Mouse (Mus musculus) lung, embryonic 16.5 days (tissue): ENCODE results near the gene Rassf1. TPM values are rescaled to one million over a fixed set of nuclear protein-coding genes. Genes with fewer than 3 reads are reported as not detected.

ENCODE experiments used
- ATAC-seq: fragments of 200-750 bp; cut with Nextera tagmentation; 2 replicates; pipeline ENCODE4 v1.8.0; 2017; ENCODE audit warnings: low read depth, mild to moderate bottlenecking, moderate library complexity
- H3K27ac ChIP-seq: fragments of 300-500 bp; sonication (generic); 2 replicates; pipeline ENCODE4 v1.5.1; 2014; ENCODE audit warnings: mild to moderate bottlenecking, control low read depth, low read length
- H3K27me3 ChIP-seq: fragments of 300-500 bp; sonication (generic); 2 replicates; pipeline ENCODE4 v1.6.1; 2014; ENCODE audit warnings: low read depth, low read length, mixed read lengths; ENCODE audit not compliant: control insufficient read depth, insufficient read depth
- H3K36me3 ChIP-seq: fragments of 300-500 bp; sonication (generic); 2 replicates; pipeline ENCODE4 v1.6.1; 2014; ENCODE audit warnings: low read length; ENCODE audit not compliant: control insufficient read depth, insufficient read depth
- H3K4me1 ChIP-seq: fragments of 300-500 bp; sonication (generic); replicated peaks from 2 replicates; pipeline ENCODE4 v1.6.1; 2014; ENCODE audit warnings: low read length, mixed read lengths; ENCODE audit not compliant: control insufficient read depth, insufficient read depth
- H3K4me2 ChIP-seq: fragments of 300-500 bp; sonication (generic); 2 replicates; pipeline ENCODE4 v1.6.1; 2014; ENCODE audit warnings: low read depth, low read length, control low read depth
- H3K4me3 ChIP-seq: fragments of 300-500 bp; sonication (generic); 2 replicates; pipeline ENCODE4 v1.5.1; 2014; ENCODE audit warnings: mild to moderate bottlenecking, low read length, control low read depth
- H3K9ac ChIP-seq: fragments of 300-500 bp; sonication (generic); 2 replicates; pipeline ENCODE4 v1.6.1; 2014; ENCODE audit warnings: low read length, control low read depth
- H3K9me3 ChIP-seq: fragments of 300-500 bp; sonication (generic); 2 replicates; pipeline ENCODE4 v1.6.1; 2016; ENCODE audit warnings: low read length; ENCODE audit not compliant: control insufficient read depth
- WGBS: fragments of 180-500 bp; shearing (Covaris S2); extraction: QIAGEN DNeasy Blood & Tissue Kit; methylation state at CpG from one replicate; pipeline ENCODE4 v1.1.7; 2014; 5-methylcytosine and 5-hydroxymethylcytosine counted together
- polyA plus RNA-seq: library from polyadenylated mRNA; unstranded; fragments of >200 nt; fragmentation: Nextera tagmentation; extraction: Ambion mirVana; gene quantifications from 2 replicates; pipeline ENCODE4 v1.2.1, GENCODE M21; 2015

The Rassf1 gene
- polyA plus RNA-seq, 1 experiment from 2014 or later = 55.4 TPM

DNA sequence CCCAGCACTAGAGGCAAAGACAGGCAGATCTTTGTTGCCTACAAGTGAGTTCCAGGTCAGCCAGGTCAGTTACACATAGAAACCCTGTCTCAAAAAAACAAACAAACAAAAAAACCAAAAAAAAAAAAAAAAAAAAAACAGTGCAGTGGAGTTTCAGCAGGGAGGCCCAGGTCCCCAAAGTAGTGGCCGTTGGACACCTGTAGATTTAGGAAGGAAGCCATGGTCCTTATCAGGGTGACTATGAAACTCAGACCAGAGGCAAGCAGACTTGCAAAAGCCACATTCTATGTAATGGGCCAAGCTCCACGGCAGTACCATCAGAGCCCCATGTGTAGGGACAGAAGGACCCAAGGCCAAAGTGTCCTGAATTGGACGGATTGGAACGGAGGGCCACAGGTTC lies 30.2 kb downstream of the Rassf1 start:
- Histone ChIP-seq H3K27ac (peak overlapping the region; percentile 97), H3K4me3 (peak overlapping the region; percentile 72), H3K9ac (peak overlapping the region; percentile 83), H3K27me3 (no peaks in the 10 kb centered on the region), H3K36me3 (0 out of 2 replicates have a peak, but pooled peaks cover 4% of the 10 kb centered on the region), H3K4me2 (peak overlapping the region; percentile 86), H3K9me3 (no peaks in the 10 kb centered on the region), H3K4me1 (peaks cover 28% of the 10 kb centered on the region)
- 67% methylated on average over 4 of the region's 4 CpGs for WGBS
- ATAC-seq = no peak

GRCm38 (mm10) chr9:107582509-107583062 lies 31.2 kb downstream of the Rassf1 start:
- 85% methylated on average over 7 of the region's 7 CpGs for WGBS

DNA sequence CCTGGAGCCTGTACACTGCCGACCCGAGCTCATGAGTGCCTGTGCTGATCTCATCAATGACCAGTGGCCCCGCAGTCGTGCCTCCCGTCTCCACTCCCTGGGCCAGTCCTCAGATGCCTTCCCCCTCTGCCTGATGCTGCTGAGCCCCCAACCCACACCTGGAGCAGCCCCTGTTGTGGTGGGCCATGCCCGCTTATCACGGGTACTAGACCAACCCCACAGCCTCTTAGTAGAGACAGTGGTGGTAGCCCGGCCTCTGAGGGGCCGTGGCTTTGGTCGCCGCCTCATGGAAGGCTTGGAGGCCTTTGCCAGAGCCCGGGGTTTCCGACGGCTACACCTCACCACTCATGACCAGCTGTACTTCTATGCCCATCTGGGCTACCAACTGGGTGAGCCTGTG lies 31.8 kb downstream of the Rassf1 start:
- WGBS = 93% methylated on average over 14 of the region's 14 CpGs
- Histone ChIP-seq H3K9me3 (no peaks in the 10 kb centered on the region), H3K36me3 (0 out of 2 replicates have a peak, but pooled peaks cover 4% of the 10 kb centered on the region), H3K9ac (no peak overlapping the region), H3K4me2 (no peak overlapping the region), H3K4me1 (peaks cover 27% of the 10 kb centered on the region), H3K27ac (no peak overlapping the region), H3K27me3 (no peaks in the 10 kb centered on the region), H3K4me3 (no peak overlapping the region)
- ATAC-seq = no peak

More at GRCm38 (mm10) chr9:107582509-107583062, 31.2 kb downstream of the Rassf1 start:
- no peaks in the 10 kb centered on the region for H3K9me3 ChIP-seq
- peaks cover 26% of the 10 kb centered on the region for H3K4me1 ChIP-seq
- 0 out of 2 replicates have a peak, but pooled peaks cover 4% of the 10 kb centered on the region for H3K36me3 ChIP-seq
- H3K4me3 ChIP-seq = no peak overlapping the region
- H3K27ac ChIP-seq = no peak overlapping the region
- H3K27me3 ChIP-seq = no peaks in the 10 kb centered on the region
- no peak for ATAC-seq
- H3K4me2 ChIP-seq = no peak overlapping the region
- H3K9ac ChIP-seq = no peak overlapping the region

DNA sequence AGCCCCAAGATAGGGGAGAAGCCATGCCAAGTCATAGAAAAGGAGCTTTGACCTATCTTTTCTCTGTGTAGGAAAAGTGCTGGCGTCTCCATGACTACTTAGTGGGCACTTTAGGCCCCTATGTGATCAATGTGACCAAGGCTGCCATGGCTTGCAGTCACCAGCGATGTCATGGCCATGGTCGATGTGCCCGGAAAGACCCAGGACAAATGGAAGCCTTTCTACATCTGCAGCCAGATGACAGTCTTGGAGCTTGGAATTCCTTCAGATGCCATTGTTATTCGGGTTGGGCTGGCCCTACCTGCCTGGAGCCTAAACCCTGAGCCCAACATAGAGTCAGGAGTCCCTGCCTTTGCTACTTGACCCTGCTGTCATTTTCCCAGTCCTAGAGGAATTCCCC lies 35.1 kb downstream of the Rassf1 start:
- Histone ChIP-seq H3K4me1 (peaks cover 24% of the 10 kb centered on the region), H3K4me3 (no peak overlapping the region)

DNA sequence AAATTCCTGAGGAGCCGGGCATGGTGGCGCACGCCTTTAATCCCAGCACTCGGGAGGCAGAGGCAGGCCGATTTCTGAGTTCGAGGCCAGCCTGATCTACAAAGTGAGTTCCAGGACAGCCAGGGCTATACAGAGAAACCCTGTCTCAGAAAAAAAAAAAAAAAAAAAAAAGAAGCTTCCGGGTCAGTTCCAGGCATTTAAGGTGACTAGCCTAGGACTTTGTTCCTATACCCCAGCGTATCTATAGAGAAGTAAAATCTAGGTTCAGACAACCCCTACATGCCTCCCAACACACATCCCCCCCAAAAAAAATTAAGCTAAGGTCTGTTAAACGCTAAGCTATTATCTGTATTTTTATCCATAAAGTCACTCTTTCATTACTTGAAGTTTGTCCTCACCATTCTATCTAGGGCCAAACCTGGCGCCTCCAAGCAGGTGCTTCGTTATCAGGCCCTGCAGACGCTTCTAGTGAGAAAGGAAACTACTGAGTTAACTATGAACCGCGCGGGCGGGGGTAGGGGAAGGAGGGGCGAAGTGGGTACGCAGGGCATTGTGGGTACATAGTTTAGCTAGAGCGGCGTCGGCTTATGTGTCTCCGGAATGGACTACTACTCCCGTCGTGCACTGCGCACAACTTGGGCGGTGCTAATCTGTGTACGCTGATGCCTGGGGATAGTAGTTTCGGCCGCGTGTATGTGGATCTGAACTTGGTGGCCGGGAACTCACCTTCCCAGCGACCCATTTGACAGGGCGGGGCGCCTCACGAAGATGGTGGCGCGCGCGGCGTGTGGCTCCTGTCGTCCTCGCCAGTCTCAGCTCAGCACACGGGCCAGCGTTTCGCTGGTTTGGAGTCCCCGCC lies 35.8 kb downstream of the Rassf1 start, which contains the start of gene Ifrd2:
Ifrd2 (plus strand) TSS at position 669 of the 859 bp plus-strand sequence.
- Histone ChIP-seq H3K4me3 (peak within 1 kb of the TSS; percentile 62), H3K27ac (peak within 1 kb of the TSS; percentile 62; the same call in 1 of the 2 replicates), H3K27me3 (no peaks in the 10 kb centered on the region), H3K36me3 (peaks cover 23% of the 10 kb centered on the region; the same call in 1 of the 2 replicates), H3K4me2 (peak within 1 kb of the TSS; percentile 84), H3K4me1 (peaks cover 18% of the 10 kb centered on the region), H3K9me3 (no peaks in the 10 kb centered on the region), H3K9ac (peak within 1 kb of the TSS; percentile 66)
- ATAC-seq = peak; percentile 98
- 9% methylated on average over 45 of the region's 46 CpGs for WGBS

More for the DNA sequence above, 35.1 kb downstream of the Rassf1 start:
- H3K36me3 ChIP-seq = peaks cover 18% of the 10 kb centered on the region; the same call in 1 of the 2 replicates
- no peak overlapping the region for H3K4me2 ChIP-seq
- H3K9me3 ChIP-seq = no peaks in the 10 kb centered on the region
- WGBS = 81% methylated on average over 5 of the region's 5 CpGs
- no peak for ATAC-seq
- H3K9ac ChIP-seq = no peak overlapping the region
- H3K27ac ChIP-seq = no peak overlapping the region
- H3K27me3 ChIP-seq = no peaks in the 10 kb centered on the region

GRCm38 (mm10) chr9:107587833-107588639 lies 36.7 kb downstream of the Rassf1 start:
- H3K9ac ChIP-seq = peak overlapping the region; percentile 66
- H3K4me1 ChIP-seq = peaks cover 16% of the 10 kb centered on the region
- H3K27ac ChIP-seq = no peak overlapping the region
- H3K4me3 ChIP-seq = peak overlapping the region; percentile 62
- H3K4me2 ChIP-seq = peak overlapping the region; percentile 84
- no peak; the same call in 1 of the 2 replicates for ATAC-seq
- WGBS = 1% methylated on average over 33 of the region's 33 CpGs
- no peaks in the 10 kb centered on the region for H3K27me3 ChIP-seq
- H3K9me3 ChIP-seq = no peaks in the 10 kb centered on the region
- peaks cover 25% of the 10 kb centered on the region; the same call in 1 of the 2 replicates for H3K36me3 ChIP-seq

DNA sequence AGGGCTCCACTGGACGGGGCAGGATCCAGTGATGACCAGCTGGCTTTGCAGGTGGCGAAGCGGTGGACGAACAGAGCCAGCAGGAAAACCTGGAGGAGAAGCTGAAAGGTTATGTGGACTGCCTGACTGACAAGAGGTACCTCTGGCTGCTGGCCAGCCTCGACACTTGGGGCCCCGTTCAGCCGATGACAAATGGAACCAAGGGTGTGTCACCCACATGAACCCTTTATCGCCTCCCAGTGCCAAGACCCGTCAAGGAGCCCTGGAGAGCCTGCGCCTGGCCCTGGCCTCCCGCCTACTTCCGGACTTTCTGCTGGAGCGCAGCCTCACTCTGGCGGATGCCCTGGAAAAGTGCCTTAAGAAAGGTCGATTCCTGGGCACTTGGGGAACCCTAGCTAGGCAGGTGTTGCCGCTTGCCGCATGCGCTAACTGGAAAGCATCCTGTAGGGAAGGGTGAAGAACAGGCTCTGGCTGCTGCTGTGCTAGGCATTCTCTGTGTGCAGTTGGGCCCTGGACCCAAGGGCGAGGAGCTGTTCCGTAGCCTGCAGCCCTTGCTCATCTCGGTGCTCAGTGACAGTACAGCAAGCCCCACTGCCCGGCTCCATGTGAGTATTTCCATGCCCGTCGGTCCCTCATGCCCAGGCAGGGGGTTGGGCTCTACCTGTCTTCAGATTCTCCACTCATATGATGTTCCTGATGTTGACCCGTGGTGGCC lies 38.9 kb downstream of the Rassf1 start:
- no peaks in the 10 kb centered on the region for H3K27me3 ChIP-seq
- H3K4me2 ChIP-seq = no peak overlapping the region
- 73% methylated on average over 25 of the region's 25 CpGs for WGBS
- H3K4me1 ChIP-seq = peaks cover 16% of the 10 kb centered on the region
- peaks cover 27% of the 10 kb centered on the region for H3K36me3 ChIP-seq
- no peaks in the 10 kb centered on the region for H3K9me3 ChIP-seq
- H3K27ac ChIP-seq = peak overlapping the region; percentile 71
- H3K9ac ChIP-seq = no peak overlapping the region
- ATAC-seq = no peak
- H3K4me3 ChIP-seq = no peak overlapping the region

GRCm38 (mm10) chr9:107590773-107591060 lies 39.4 kb downstream of the Rassf1 start:
- Histone ChIP-seq H3K27me3 (no peaks in the 10 kb centered on the region), H3K4me2 (no peak overlapping the region), H3K27ac (peak overlapping the region; percentile 71; the same call in 1 of the 2 replicates), H3K9ac (no peak overlapping the region), H3K4me1 (peaks cover 16% of the 10 kb centered on the region), H3K36me3 (peaks cover 27% of the 10 kb centered on the region), H3K9me3 (no peaks in the 10 kb centered on the region), H3K4me3 (no peak overlapping the region)
- ATAC-seq = no peak
- WGBS = 80% methylated on average over 6 of the region's 6 CpGs
